Mouse (Mus musculus): Measurements from ENCODE around the gene Ccdc34.

GRCm38 (mm10) chr2:110220492-110220891 lies 202.9 kb downstream of the Ccdc34 start:
- TF ChIP-seq CTCF (IDR thresholded peaks at IDR 0.05; ENCODE audit: low read depth, low read length) (no peak), TAL1 (conservative IDR thresholded peaks at IDR 0.05; ENCODE audit: low read depth, low read length) (no peak), GATA1 (IDR thresholded peaks at IDR 0.05; ENCODE audit: borderline replicate concordance, low read length) (no peak), POLR2AphosphoS5 (IDR thresholded peaks at IDR 0.05; ENCODE audit: insufficient replicate concordance, low read depth, low read length) (no peak), GATA2 (IDR thresholded peaks at IDR 0.05; ENCODE audit: borderline replicate concordance, low read depth, low read length) (no peak)

Data from G1E (cell line).